Mouse (Mus musculus) ES-E14 (cell line): ENCODE data around the gene Tmem189. TPM values are rescaled to one million over a fixed set of nuclear protein-coding genes. Genes with fewer than 3 reads are reported as not detected.

ENCODE experiments used
- DNase-seq: peaks from one replicate; pipeline ENCODE4 v3.0.0-alpha.2; 2013; ENCODE audit warnings: low read depth, low spot score
- H3K27ac ChIP-seq: 2 replicates; pipeline ENCODE4 v1.5.1; 2012; ENCODE audit warnings: low read depth, mild to moderate bottlenecking, low read length, moderate library complexity, mixed read lengths; ENCODE audit not compliant: poor library complexity, insufficient read depth, severe bottlenecking
- H3K36me3 ChIP-seq: 2 replicates; pipeline ENCODE4 v1.6.1; 2012; ENCODE audit warnings: mild to moderate bottlenecking, low read length, moderate library complexity, mixed read lengths; ENCODE audit not compliant: control insufficient read depth, poor library complexity, insufficient read depth, severe bottlenecking
- H3K4me1 ChIP-seq, 2 experiments: fragments of 150-350 bp in 1 of 2; sonication (generic) in 1 of 2; 2 replicates each; pipeline ENCODE4 v1.6.1; 2012; ENCODE audit warnings: low read length in 2 of 2, mild to moderate bottlenecking in 1 of 2, mixed read lengths in 1 of 2; ENCODE audit not compliant: control insufficient read depth in 2 of 2, insufficient read depth in 2 of 2, poor library complexity in 1 of 2
- H3K4me3 ChIP-seq, 2 experiments: fragments of 150-350 bp in 1 of 2; sonication (generic) in 1 of 2; 2 replicates each; pipeline ENCODE4 v1.5.1; 2012; ENCODE audit warnings: low read length in 2 of 2, low read depth in 1 of 2, mild to moderate bottlenecking in 1 of 2, mixed read lengths in 1 of 2; ENCODE audit not compliant: insufficient read depth in 1 of 2, poor library complexity in 1 of 2, severe bottlenecking in 1 of 2
- H3K9ac ChIP-seq: 2 replicates; pipeline ENCODE4 v1.6.1; 2012; ENCODE audit warnings: low read depth, mild to moderate bottlenecking, low read length, mixed read lengths; ENCODE audit not compliant: poor library complexity, insufficient read depth, severe bottlenecking
- H3K9me3 ChIP-seq: fragments of 150-350 bp; sonication (generic); 2 replicates; pipeline ENCODE4 v1.6.1; 2012; ENCODE audit warnings: low read depth, mild to moderate bottlenecking, low read length; ENCODE audit not compliant: control insufficient read depth, insufficient read depth
- CHD2 ChIP-seq: IDR thresholded peaks from 2 replicates; pipeline ENCODE4 v1.6.1; 2014; ENCODE audit warnings: mild to moderate bottlenecking, low read depth, low read length, inconsistent platforms
- HCFC1 ChIP-seq: IDR thresholded peaks from 2 replicates; pipeline ENCODE4 v1.6.1; 2012; ENCODE audit warnings: low read length, inconsistent platforms, borderline replicate concordance; ENCODE audit not compliant: insufficient read depth
- MAFK ChIP-seq: IDR thresholded peaks from 2 replicates; pipeline ENCODE4 v1.6.1; 2014; ENCODE audit warnings: mild to moderate bottlenecking, low read depth, low read length, inconsistent platforms; ENCODE audit not compliant: insufficient read depth
- ZC3H11A ChIP-seq: IDR thresholded peaks from 2 replicates; pipeline ENCODE4 v1.6.1; 2012; ENCODE audit warnings: low read depth, mild to moderate bottlenecking, inconsistent platforms, low read length, borderline replicate concordance
- ZNF384 ChIP-seq: IDR thresholded peaks from 2 replicates; pipeline ENCODE4 v1.6.1; 2012; ENCODE audit warnings: low read depth, low read length, inconsistent platforms
- in situ Hi-C, 2 experiments: fragments of 600-800 bp; cut with MboI; formaldehyde crosslinking; loops; one replicate each; pipeline ENCODE4 v1.15.1; 2025; ENCODE audit warnings: low sequenced_read_pairs in 2 of 2, inconsistent platforms in 1 of 2; ENCODE audit not compliant: unreplicated experiment in 2 of 2
- total RNA-seq: library from RNA; depleted of rRNA; stranded (reverse); fragments of 300-350 nt; gene quantifications from 2 replicates; pipeline ENCODE4 v1.2.3, GENCODE M21; 2012

The Tmem189 gene
- total RNA-seq, 1 experiment: 43.7 TPM

DNA sequence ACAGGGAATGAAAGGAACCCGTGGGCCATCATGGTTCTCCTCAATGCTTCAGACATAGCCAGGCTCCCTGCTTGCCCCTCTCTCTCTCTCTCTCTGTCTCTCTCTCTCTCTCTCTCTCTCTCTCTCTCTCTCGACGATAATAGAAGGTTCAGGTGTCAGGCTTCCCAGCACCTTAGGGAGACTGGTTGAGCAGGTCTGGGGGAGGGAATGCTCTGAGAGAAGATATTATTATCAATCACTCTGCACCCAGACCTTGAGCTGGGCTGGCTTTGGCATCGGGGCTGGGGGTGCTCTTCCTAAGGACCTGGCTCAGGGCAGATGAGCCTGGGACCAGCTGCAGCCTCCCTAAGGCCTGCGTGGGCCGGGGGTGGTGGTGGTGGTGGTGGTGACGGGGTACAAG, 40.4 kb upstream of the Tmem189 start:
- no peak for DNase-seq
- Histone ChIP-seq H3K36me3 (no peaks in the 10 kb centered on the region), H3K9ac (no peak overlapping the region), H3K4me1 (peaks cover 0 to 3% of the 10 kb centered on the region in 2 experiments; a peak in 1 of 4 replicates), H3K4me3 (no peak overlapping the region), H3K9me3 (no peaks in the 10 kb centered on the region), H3K27ac (no peak overlapping the region)
- in situ Hi-C loops: no loop called here
- TF ChIP-seq HCFC1 (no peak), CHD2 (no peak), MAFK (no peak), ZNF384 (no peak), ZC3H11A (no peak)

GRCm38 (mm10) chr2:167727161-167727560, 37.5 kb upstream of the Tmem189 start:
- Histone ChIP-seq H3K36me3 (no peaks in the 10 kb centered on the region), H3K9ac (no peak overlapping the region), H3K4me3 (no peak overlapping the region), H3K4me1 (peaks cover 0 to 3% of the 10 kb centered on the region in 2 experiments; a peak in 2 of 4 replicates), H3K27ac (no peak overlapping the region), H3K9me3 (no peaks in the 10 kb centered on the region)
- no peak for DNase-seq
- TF ChIP-seq CHD2: no peak
- no peak for TF ChIP-seq MAFK
- no peak for TF ChIP-seq ZC3H11A
- no peak for TF ChIP-seq ZNF384
- TF ChIP-seq HCFC1: no peak
- in situ Hi-C loops: no loop called here

DNA sequence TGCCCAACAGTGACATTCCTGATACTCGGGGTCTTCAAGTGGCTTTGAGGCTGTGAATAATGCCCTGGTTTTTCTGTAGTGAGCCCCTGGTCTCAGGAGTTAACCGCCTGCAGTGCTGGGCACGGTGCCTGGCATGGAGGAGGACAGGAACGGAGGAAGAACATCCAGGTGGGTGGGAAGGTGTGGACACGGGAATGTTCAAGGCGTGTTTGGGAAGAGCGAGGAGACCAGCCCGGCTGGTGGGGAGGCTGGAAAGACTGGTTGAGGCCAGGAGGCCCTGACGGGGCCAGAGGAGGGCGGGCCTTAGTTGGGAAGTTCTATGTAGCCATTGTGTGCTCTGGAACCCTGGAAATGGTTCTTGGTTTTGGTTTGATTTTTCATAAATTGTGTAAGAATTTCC, 36.3 kb upstream of the Tmem189 start:
- DNase-seq: no peak
- TF ChIP-seq MAFK (no peak), ZNF384 (no peak), HCFC1 (no peak), CHD2 (no peak), ZC3H11A (no peak)
- Histone ChIP-seq H3K36me3 (no peaks in the 10 kb centered on the region), H3K4me3 (no peak overlapping the region), H3K9me3 (no peaks in the 10 kb centered on the region), H3K4me1 (peaks cover 0 to 6% of the 10 kb centered on the region in 2 experiments; a peak in 2 of 4 replicates), H3K9ac (no peak overlapping the region), H3K27ac (no peak overlapping the region)
- in situ Hi-C loops: no loop called here

DNA sequence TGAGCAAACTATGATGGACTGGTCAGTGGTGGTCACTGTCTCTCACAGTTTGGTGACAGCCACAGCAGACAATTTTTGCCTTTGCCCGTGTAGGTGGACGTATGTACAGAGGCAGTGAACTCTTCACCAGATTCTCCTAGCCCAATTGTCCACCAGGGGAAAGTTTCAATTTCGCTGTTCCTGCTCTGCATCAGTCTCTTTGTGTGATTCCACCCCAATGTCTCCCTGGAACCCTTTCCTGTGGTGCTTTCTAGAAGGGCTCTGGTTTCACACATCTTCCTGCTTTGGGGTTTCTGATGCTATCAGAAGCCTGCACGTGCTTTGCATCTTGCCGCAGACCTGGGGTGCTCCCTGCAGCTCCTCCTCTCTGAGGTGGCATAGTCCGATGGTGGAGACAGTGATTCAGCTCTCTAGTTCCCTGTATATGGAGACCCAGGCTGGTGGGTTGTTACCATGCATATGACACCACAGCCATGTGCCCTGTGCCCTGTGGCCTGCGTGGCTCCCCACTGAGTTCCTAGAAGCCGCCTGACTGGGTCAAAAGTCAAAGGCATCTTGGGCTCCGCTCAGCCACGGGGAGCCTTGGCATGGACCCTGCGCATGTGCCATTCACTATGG, 34.1 kb upstream of the Tmem189 start:
- Histone ChIP-seq H3K36me3 (no peaks in the 10 kb centered on the region), H3K4me1 (peaks cover 0 to 3% of the 10 kb centered on the region in 2 experiments; a peak in 2 of 4 replicates), H3K9me3 (no peaks in the 10 kb centered on the region), H3K4me3 (no peak overlapping the region), H3K9ac (no peak overlapping the region), H3K27ac (no peak overlapping the region)
- no peak for DNase-seq
- no peak for TF ChIP-seq ZNF384
- TF ChIP-seq ZC3H11A: no peak
- in situ Hi-C loops: no loop called here

DNA sequence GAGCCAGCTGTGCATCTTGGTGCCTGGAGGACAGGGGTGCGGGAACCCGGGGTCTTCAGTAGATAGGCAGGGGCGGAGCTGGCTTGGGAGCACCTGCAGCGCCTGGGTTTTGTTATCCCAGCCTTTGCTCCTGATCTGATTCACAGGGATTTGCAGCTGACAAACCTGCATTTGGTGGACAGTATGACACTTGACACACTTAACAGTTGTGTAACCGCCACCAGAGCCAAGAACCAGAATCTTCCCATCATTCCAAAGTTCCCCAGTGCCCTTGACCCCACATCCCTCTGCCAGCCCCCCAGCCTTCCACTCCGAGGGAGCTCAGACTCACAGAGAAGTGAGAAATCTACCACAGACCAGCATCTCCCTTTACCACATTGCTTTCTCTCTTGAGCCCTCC, 32.9 kb upstream of the Tmem189 start:
- no peaks in the 10 kb centered on the region for H3K36me3 ChIP-seq
- in situ Hi-C loops: no loop called here
- no peak for TF ChIP-seq ZC3H11A
- TF ChIP-seq HCFC1: no peak
- TF ChIP-seq MAFK: no peak
- TF ChIP-seq ZNF384: no peak
- TF ChIP-seq CHD2: no peak
- no peak overlapping the region for H3K4me3 ChIP-seq
- no peak overlapping the region for H3K9ac ChIP-seq
- no peaks in the 10 kb centered on the region for H3K9me3 ChIP-seq
- no peak overlapping the region for H3K27ac ChIP-seq
- peaks cover 0 to 3% of the 10 kb centered on the region in 2 experiments; a peak in 2 of 4 replicates for H3K4me1 ChIP-seq
- no peak for DNase-seq
